Mouse (Mus musculus): ENCODE measurements around the gene Sox3.

Sox3 gene

DNA sequence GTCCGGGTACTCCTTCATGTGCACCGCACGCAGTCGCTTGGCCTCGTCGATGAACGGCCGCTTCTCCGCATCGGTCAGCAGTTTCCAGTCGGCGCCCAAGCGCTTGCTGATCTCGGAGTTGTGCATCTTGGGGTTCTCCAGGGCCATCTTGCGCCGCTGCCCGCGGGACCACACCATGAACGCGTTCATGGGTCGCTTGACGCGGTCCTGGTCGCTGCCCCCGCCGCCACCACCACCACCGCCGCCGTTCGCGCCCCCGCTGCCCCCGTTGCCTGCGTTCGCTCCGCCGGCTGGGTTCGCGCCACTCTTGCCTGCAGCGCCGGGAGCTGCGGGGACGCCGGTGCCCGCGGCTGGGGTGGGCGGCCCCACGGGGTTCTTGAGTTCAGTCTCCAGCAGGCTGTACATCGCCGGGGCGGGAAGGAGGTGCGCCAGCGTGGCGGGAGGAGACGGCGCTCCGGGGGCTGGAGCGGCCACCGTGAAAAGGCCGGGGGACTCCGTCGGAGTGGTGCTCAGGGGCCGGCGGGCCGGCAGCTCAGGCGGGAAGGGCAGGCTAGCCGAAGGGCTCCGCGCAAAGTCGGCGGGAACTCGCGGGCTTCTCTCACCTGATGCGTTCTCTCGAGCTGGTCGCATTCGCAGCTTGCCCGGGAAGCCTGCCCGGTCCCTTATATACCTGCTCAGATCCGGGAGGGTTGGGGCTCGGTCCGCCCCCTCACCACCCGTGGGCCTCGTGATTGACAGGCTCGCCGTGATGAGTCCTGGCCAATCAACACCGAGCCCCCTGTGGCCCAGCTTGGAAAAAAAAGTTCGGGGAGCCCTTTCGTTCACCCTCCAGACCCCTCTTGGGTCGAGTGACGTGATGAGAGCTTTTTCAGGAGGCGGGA lies at the start of gene Sox3:
TSS of gene Sox3 (minus strand) at position 630 of the 881 bp plus-strand sequence.
- no peak for DNase-seq (ENCODE audit: low read depth in 1 of 2, low spot score in 2 of 2)

DNA sequence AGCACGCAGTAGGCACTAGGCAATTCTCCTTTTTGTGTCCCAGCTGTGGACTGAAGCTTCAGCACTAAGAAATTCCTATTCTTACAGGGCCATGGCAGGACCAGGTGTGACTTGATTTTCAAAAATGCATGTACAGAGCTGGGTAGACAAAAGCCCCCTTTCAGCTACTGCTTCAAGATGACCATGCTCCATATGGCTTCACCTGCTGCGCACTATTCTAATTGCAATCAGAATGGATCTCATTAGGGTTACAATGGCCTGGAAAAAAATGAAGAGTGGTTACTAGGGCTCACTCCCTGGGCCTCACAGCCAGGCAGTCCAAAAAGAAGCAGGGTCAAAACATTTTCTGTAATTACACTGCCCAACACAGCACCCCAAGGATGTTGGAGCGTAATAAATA lies 47.0 kb upstream of the Sox3 start:
- no peak for DNase-seq (ENCODE audit: low read depth in 1 of 2, low spot score in 2 of 2)

DNA sequence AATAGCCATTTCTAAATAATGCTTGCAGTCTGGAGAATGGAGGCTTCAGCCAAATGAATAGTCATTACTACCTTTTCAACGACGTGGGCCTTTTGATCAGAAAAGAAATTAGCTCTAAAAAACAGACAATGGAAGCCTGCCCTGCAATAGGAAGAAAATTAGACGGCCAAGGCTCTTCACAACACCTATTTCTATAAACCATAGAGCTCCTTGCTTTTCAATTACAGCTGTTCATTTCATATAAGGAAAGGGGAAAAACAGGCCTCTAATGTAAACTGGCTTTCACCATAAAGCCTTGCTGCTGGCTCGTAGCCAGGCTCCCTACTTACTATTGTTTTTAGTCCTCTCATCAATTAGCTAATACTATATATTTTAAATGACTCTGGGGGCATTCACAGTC lies 6.3 kb upstream of the Sox3 start:
- DNase-seq (ENCODE audit: low read depth in 1 of 2, low spot score in 2 of 2): no peak

DNA sequence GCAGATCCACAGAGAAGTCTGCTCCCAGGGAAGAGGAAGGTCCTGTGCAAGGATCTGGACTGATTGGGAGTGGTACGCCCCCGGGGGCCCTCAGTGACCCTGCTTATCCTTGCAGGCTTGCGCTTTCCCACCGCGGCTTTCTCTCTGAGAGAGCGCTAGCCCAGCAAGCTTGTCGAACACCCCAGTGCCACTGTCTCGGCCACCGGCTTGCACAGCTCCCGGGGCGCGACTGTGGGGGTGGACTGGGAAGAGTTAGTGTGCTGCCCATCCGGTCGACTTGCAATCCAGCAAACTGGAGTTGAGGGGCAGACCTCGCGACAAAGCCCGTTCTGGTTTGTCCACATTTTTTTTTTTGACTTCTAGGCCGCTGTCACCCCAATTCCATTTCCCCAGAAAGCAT lies 5.4 kb upstream of the Sox3 start:
- DNase-seq (ENCODE audit: low read depth in 1 of 2, low spot score in 2 of 2): no peak

DNA sequence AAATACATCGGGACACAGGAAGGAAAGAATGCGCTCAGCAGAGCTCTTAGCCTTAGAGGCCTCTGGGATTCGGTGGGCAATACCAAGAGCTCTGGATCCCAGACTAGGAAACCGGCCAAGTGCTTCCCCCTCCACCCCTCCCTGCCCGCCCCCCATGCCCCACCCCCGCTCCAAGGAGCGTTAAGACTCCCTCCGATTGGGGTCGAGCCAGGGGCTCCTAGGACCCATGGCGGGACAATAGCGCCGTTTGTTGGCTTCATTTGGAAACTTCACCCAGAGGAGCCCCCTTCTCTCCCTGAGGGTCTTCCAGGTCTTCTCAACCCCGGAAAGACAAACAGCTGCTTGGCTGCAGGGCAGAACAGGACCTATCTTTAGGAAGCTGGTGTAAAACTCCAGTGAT lies 3.1 kb upstream of the Sox3 start:
- DNase-seq (ENCODE audit: low read depth in 1 of 2, low spot score in 2 of 2): no peak

DNA sequence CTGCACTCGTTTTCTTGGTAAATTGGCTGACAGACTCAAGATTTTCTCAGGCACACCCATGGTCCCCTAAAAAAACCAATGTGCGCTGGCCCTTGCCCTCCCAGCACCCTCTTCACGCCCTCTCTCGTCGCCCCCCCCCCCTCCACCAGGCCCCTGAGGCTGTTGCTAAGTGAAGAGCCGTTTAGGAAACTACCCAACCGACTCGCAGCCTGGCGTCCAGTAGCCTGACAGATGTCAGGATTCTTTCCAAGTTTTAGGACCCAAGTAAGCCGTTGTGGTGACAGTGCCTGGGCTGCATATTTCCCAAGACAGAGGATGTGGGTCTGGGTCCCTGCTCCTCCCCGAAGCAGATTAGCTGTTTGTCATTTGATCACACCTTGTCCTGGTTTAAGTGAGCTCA lies 2.2 kb upstream of the Sox3 start:
- no peak for DNase-seq (ENCODE audit: low read depth in 1 of 2, low spot score in 2 of 2)

DNA sequence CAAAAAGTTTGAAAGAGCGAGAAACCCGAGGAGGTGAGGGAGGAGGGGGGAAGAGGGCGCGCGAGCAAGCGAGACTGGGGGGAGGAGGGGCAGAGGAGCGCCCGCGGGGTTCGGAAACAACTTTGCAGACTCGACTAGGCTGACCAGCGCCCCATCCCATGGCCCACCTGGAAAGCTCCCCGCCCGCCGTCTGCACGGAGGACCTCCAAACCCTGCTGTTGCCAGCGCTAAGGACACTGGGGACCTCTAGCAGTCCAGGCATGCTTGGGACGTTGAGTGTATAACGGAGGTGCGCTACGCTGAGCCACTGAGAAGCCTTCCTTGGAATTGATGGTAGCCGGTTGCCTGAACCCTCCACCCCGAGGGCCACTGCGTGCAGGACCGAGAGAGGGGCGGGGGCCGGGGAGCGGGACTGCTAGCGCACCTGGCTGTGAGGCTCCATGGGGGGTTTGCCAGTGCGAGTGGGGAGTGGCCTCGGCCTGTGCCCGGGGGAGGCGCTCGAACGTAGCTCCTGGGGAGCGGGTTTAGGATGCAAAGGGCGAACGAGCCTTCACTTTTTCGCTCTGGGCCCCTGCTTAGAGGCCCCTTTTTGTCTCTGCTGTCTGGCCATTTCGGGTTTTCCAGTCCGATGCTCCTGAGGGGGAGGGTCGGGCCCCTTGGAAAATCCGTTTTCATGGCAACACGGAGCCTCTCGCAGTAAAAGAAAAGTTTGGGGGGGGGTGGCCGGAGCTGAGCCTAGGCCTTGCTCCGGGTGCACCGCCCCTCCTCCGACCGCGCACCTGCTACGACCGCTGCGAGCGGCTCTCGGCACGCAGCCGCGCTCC lies 702 bp upstream of the Sox3 start:
- DNase-seq (ENCODE audit: low read depth in 1 of 2, low spot score in 2 of 2): no peak

DNA sequence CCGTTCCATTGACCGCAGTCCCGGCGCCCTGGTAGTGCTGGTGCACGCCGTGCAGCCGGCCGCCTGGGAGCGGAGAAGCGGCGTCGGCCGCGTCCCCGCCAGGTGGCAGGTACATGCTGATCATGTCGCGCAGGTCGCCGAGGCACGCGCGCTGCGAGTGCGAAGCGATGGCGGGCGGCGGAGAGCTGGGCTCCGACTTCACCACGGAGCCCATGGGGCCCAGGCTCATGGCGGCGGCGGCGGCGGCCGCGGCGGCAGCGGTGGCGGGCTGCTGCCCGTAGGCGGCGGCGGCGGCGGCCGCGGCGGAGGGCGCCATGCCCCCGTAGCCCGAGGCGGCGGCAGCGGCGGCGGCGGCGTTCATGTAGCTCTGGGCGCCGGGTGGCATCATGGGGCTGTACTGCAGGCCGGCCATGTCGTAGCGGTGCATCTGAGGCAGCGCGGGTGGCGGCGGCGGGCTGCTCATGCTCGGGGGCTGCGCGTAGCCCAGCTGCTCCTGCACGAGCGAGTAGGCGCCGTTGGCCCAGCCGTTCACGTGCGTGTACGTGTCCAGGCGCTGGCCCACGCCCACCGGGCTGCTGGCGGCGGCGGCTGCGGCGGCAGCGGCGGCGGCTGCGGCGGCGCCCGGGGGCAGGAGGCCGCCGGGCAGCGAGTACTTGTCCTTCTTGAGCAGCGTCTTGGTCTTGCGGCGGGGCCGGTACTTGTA lies 981 bp downstream of the Sox3 start:
- DNase-seq (ENCODE audit: low read depth in 1 of 2, low spot score in 2 of 2): no peak

DNA sequence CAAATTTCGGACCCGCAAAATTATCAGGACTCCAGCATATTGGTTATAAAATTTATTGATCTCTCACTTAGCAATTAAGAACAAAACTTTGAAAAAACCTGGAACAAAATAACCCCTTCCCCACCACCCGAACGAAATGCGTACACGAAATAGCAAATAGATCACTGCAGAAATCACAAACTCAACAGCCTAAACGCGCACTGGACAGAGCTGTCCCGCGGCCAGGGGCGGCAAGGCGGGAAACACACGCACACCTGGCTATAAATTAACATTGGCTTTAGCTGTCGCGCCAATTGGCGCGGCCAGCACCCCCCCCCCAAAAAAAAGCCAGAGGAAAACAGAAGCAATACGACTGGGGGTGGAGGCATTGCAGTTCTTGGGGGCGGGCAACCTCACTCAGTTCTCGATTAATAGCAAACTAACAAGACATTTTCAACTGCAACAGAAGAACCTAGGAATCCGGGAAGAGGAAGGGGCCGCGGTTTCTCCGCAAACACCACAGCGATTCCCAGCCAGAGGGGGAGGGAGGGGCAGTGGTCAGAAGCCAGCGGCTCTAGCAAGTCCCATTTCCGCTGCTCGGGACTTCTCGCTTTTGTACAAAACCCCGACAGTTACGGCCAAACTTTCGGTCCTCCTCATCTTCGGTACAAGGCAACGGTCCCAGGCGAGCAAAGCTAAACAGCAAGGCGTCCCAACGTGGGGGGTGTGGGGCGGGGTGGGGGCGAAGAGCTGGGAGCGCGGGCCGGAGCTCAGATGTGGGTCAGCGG lies 1.7 kb downstream of the Sox3 start:
- no peak for DNase-seq (ENCODE audit: low read depth in 1 of 2, low spot score in 2 of 2)

DNA sequence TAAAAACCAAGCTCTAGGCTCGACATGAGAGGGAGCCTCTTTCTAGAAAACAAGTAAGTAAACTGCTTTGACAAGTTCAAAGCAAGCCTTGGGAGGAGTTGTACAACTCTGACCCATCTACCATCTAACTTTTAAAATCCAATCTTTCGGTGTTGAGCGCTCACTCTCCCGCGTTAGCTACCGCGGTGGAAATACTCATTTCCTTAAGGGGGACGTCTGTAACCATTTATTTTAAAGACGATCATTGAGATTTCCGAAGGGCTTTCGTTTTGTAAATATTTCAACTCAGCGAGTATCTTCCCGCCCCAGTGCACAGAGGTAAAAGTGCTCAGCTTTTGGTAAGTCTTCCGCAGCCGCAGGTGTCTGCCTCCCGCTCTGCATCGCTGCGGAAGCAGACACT lies 2.6 kb downstream of the Sox3 start:
- no peak for DNase-seq (ENCODE audit: low read depth in 1 of 2, low spot score in 2 of 2)

DNA sequence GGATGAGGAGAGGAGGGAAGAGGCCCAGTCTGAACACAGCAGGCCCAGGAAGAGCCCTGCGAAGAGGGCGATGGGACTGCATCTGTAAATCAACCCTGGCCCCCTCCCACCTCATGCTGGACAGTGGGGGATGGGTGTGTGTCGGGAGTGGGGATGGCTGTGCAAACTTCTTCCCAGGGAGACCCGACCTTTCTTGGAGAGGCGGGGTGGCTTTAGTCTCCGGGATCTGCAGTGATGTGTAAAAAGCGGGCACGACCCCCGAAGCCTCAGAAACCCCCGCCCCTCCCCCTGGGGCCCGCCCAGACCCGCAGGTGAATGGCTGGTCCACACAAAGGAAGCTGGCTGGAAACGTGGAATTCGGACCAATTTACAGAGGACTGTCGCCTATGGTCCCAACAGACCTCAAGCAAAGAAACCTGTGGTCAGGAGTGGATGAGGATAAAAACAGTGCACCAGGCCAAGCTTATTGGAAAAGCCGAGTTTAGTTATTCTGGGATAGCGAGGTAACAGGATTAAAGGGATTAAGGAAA lies 3.2 kb downstream of the Sox3 start:
- no peak for DNase-seq (ENCODE audit: low read depth in 1 of 2, low spot score in 2 of 2)

Data from monocyte, adult 2 months (primary cell).